Mouse (Mus musculus) skeletal muscle tissue, adult 2 months (tissue): Measurements from ENCODE around the gene Orai3.

Experiments used
- DNase-seq: peaks from one replicate; pipeline ENCODE4 v3.0.0-alpha.2; 2012; ENCODE audit warnings: low read depth, low spot score

The Orai3 gene

DNA sequence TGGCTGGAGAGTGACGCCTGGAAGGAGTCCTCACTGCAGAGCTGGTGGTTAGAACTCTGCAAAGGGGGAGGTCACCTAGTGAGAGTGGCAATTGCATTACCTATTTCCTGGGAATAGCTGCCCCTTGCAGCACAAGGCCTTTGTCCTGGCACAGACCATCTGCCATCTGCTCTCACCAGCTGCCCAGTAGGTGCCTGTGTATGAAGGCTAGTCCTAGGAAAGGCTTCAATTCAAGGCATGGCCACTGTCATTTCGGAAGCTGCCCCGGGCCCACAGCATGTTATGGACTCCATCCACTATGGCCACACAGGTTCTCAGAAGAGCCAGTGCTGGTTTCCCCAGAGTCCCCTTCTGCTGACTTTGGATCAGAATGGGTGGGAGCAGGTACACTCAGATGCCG is 29.0 kb downstream of the Orai3 start:
- no peak for DNase-seq

DNA sequence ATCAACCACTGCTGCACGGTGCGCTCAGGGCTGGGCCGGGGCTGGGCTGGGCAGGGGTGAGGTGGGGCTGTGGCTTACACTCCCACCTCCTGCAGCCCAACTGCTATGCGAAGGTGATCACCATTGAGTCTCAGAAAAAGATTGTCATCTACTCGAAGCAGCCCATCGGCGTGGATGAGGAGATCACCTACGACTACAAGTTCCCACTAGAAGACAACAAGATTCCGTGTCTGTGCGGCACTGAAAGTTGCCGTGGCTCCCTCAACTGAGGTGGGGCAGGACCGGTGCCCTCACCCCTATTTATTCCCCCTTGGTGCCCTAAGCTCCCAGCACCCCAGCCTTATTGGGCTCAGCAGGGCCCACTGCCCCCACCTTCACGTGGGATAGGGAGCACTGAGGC is 29.6 kb downstream of the Orai3 start:
- DNase-seq, result no peak

DNA sequence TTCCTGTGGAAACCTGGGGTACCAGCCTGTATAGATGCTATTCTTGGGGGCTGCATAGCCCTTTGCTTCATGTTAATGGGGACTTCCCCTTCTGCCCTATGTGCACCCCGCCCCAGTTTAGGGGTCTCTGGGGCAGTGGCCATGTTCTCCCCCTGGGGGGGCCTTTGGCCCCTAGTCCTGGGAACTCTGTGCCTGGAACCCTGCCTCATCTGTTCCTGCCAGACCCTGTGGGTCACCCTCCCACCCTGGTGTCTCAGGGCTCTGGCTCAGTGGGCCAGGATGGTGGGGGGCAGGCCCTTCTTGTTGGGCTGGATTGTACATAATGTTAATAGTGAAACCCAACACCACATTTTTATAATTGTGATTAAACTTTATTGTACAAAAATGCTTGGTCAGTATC is 30.1 kb downstream of the Orai3 start:
- DNase-seq, result no peak

DNA sequence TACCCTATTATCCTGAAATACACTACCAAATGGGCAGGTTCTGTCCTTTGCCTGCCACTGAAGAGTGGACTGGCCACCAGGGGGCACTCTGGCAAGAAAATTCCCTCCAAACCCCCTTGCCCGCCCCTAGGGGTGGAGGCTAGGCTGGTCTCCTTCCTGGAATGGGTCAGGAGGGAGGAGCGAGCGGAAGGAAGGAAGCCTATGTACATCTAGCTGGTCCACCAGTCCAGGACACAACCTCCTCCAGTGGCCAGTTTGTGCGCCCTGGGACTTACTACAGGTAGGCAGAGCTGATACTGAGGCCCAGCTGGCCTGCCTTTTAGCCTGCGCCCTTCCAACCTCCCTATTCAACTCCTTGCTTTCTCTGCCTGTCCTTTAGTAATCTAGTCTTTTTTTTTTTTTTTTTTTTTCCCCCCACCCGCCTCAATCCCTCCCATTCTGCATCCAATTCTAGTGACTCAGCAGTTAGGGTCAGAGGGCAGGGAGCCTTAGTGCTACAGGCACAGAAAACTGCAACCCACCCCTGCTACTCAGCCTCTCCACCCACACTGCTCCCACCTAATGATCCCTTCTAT is 30.9 kb downstream of the Orai3 start, which contains the start of gene Hsd3b7:
TSS of gene Hsd3b7 (plus strand) at position 170 of the 575 bp plus-strand sequence.
- peak; percentile 90 for DNase-seq

DNA sequence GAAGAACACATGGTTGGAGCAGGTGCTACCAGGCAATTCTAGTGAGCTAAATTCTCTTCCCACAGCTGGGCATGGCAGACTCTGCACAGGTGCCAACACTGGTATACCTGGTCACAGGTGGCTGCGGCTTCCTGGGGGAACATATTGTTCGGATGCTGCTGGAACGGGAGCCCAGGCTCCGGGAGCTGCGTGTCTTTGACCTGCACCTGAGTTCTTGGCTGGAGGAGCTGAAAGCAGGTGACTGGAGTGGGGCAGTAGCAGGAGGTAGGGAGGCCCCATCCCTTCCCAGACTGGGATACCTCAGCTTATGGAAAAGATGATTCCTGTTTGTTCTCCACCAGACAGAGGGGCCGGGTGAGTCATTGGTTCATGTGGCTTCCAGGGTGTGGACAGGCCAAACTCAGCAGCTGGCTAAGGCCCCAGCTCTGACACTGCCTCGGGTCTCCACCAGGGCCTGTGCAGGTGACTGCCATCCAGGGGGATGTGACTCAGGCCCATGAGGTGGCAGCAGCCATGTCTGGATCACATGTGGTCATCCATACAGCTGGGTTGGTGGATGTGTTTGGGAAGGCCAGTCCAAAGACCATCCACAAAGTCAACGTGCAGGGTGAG is 31.5 kb downstream of the Orai3 start:
- peak; percentile 43 for DNase-seq

DNA sequence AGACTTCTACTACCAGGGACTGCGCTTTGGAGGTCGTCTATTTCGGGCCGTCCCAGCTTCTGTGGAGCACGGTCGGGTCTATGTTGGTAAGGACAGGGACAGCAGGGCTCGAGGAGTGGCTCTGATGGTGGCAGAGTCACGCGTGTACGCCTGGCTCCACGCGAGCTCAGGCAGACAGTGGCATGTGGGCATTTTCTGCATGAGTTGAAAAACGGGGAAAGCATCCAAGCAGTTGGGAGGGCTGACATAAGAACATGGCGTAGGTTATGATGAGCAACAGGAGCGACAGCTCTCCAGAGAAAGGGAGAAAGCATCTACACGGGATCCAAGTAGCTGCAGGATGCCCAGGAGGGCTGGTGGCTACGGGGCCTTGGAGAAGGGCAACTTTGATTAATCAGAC is 32.7 kb downstream of the Orai3 start:
- DNase-seq, result no peak

DNA sequence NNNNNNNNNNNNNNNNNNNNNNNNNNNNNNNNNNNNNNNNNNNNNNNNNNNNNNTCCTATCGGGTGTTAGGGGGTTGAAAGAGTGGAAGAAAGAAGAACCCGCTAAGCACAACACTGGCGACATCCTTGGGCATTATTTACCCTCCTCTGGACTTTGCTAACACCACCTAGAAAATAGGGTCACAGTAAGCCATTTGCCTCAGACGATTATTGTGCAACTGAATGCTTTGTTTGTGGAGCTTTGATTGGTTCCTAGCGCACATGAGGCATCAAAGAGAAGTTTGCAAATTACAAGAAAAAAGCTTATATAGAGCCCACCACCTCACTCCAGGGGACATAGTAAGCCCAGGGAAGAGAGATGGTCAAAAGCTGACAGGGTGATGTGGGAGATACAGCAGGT is 39.2 kb downstream of the Orai3 start:
- no peak for DNase-seq

DNA sequence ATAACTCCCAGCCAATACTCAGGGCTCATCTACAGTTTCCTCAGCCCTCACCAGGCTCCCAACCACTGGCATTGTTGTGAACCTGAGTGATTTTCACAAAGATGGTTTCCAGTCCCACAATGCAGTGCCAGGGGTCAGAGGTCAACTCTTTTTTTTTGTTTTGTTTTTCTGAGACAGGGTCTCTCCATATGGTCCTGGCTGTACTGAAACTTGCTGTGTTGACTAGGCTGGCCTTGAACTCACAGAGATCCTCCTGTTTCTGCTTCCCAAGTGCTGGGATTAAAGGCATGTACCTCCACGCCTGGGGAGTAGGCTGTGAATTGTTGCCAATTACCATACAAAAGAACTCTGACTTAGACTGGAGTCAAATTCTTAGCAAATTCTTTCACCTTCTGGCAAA is 40.2 kb downstream of the Orai3 start:
- no peak for DNase-seq

DNA sequence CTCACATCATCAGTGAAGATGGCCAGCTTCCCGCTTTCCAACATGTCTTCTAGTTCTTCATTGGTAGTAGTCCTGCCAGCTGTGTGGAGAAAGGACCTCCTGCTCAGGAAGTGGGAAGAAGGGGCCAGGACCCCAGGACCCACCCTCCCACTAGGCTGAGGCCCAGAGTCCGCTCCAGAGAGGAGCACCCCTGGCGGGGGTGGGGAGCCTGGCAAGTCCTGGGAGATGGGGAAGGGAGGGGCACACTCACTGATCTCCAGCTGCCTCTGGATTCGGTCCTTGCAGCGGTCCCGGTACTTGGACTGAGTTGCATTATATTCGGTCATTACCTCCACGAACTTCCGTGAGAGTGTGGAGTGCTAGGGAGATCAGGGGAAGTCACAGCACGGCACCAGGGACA is 41.0 kb downstream of the Orai3 start:
- DNase-seq, result no peak

DNA sequence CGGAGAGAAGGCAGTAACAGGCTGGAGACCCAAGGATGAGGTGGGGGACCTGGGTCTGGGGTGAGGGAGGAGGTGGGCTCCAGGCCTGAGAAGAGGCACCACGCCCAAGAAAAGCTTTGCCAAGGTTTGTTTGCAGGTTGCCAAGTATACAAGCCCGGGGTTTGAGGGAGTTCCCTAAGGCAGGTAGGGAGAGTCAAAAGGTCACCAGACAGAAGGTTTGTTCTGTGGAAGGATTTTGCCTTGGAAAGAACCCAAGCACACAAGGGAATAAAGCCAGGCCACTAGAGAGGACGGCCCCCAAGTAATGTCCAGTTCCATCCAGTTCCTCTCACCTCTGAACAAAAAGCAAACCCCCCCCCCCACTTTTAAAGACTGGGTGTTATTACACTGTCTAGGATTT is 41.6 kb downstream of the Orai3 start:
- no peak for DNase-seq

DNA sequence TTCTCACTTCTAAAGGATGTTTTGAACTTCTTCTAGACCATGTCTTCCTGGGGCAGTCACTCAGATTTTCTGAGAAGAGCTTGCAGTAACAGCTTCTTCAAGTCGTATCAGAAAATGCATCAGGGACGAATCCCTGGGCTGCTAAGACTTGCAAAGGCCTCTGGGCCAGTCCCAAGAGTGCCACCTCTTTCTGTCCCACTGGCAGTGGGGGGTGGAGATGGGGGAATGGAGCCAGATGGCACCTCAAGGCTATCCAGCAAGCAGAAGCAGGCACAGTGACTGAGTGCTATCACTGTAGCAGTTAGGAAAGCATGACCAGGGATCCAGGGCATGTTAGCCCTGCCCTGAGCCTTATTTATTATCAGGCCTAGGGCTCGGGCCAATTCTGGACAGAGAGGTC is 42.7 kb downstream of the Orai3 start:
- no peak for DNase-seq

DNA sequence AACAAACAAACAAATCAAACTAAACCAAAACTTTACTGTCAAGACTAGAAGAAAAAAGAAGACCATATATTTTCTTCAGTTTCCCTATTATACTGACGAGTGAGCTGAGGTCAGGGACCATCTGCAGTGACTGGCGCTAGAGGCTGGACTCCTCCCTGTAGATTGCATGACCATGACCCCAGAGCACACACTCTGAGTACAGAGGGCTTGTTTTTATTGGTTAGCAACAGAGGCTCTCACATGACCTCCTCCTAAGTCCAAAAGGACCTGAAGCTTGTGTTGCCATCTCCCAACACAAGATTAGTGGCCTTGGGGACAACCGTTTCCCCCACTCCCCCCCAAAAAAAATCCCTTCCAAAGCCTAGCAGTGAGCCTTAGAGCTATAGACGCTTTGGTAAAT is 44.2 kb downstream of the Orai3 start:
- peak; percentile 73 for DNase-seq

DNA sequence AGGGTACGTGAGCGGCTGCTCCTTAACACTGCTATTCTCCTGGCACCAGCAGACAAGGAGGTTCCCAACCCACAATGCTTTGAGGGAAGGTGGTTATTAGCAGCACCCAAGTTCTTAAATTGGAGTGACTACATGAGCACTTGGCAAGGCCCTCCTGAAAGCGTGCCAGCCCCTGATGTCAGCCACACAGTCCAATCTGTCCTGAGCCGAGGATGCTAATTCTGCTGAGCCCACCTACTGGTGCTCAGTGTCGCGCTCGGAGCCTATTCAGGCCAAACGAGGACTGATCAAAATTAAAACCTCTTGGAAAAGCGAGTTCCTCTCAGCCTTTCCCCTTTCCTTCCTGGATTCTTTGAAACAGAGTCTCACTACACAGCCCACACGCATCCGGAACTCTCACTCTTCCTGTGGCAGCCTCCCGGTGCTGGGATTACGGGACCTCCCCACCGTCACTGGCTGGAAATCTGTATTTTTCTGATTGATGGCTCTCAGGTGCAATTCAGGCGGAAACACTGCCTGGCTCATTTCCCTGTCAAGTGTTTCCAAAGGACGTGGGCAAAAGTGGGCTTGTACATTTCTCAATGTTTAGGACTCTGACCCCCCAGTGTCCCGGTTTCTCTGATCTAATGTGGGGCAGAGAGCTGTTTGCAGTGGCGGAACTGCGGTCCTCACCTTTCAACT is 44.8 kb downstream of the Orai3 start:
- peak; percentile 90 for DNase-seq

DNA sequence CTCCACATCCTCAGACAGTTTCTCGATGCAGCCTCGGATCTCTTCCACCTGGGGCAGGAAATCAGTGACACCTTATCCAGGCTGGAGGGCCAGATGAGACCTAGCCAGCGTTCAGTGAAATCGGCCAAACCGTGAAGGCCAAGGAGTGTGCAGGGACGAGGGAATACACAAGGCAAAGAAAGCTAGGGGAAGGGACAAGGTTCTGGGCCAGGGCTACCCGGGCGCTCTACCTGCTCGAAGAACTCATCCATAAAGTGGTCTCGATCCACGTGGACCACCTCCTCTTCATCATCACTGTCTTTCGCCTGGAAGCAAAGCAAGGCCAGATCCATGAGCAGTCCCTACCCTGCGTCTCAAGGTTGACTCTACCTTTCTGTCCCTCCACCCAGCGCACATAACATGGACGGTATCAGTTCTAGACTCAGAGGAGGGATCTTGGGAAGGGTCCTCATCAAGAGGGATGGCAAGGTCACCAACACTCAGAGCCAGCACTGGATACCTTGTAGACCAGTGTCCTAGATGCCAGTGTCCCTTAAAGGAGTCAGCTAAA is 45.6 kb downstream of the Orai3 start:
- no peak for DNase-seq

DNA sequence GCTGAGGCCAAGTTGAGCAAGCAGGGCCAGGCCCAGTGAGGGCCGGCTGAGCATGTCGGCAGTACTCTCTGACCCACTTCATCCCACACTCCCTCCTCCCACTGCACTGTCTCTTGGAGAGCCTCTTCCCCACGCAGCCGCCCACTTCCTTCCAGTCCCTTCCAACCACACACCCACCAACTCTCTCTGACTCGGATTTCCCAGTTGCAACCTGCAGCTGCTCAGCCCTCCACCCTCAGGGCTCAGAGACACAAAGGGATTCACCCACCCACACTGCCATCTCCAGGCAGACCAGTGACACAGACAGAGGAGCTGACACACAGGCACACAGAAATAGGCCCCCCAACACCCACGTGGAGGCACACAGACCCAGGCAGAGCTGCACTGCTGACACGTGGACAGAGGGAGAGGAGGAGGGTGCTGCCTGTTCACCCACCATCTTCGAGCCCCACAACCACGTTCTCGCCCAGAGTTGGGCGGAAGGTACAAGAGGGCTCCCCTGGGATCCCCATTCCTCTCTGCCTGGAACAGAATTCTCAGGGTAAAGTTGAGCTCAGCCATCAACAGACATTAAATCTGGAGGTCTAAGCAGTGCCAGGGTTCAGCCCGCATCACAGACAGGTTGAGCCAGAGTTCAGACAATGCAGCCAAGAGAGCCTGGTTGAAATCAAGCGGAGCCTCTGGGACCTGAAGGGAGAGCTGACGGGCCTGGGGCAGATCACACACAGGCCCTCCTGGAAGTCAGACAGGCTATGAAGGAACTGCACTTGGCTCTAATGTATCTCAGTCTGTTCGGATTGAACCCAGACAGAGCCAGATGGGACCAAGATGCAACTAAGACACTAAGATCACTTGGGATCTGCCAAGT is 46.6 kb downstream of the Orai3 start:
- peak; percentile 79 for DNase-seq

DNA sequence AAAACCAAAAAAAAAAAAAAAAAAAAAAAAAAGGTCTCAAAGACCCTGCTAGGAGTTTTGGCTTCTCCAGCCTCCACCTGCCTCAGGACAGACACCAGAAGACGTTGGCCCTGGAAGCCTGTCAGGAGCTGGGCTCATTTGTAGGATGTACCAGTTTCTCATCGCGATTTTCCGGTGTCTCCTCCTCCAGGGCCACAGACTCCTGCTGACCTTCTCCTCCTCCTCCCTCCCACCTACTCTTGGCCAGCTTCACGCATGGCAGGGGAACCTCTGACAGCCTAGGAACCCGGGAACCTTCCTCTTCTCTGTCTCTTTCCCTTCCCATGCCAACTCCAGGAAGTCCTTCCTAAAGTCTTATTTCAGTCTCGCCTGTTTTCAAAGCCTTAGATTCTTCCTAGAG is 47.4 kb downstream of the Orai3 start:
- no peak for DNase-seq

DNA sequence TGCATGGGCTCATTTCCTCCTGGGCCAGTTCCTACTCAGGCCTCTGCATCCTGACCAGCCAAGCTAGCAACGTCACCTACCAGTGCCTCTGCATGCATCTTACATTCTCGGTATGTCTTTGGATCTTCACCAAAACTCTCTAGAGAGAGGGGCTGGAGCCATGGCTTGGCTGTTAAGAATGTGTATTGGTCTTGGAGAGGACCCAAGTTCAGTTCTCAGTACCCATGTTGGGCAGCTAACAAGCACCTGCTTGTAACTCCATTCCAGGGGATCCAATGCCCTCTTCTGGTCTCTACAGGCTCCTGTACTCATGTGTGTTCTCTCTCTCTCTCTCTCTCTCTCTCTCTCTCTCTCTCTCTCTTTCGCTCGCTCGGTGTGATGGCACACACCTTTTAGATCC is 48.2 kb downstream of the Orai3 start:
- DNase-seq, result no peak

DNA sequence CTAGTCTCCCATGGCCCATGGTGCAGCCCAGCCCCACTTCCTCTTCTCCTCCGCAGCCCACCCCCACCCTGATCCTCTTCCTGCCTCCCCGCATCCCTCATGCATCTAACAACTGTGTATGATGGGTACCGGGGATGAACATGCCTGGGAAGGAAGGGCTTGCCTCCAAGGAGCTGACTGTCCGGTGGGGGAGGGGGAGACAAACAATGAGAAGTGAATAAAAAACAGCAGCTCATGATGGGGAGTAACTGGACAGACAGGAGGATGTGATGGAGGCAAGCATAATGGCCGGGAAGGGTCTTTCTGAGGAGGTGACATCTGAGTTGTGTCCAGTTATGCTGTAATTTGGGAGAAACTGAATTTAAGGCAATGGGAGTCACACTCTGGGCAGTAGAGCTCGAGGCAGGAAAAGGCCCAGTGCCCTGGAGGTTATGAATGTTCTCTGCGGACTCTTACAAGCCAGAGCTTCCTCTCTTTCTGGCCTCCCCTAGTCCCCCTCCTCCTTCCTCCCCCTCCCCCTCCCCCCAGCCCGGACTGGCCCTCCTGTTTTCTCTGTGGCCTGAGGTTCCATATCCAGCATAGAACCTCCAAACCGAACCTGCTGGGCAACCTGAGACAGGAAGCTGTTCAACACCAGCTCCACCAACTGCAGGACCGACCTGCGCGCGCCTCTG is 51.4 kb downstream of the Orai3 start:
- DNase-seq, result no peak

DNA sequence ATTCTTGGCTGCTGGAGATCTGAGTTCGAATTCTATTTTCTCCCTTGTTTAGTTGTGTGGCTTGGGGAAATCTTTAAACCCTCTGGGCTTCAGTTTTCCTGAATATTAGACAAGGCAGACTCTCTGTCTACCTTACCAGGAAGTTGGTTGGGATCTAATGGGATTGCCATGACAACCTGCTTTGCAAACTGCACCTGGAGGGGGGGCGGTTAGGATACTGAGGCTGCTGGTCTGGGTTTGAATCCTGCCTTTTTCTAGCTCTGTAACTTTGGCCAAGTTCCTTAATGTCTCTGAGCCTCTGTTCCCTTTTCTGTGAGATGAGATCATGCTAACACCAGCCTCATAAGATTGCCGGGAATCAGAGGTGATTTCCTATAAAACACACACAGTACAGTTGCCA is 52.9 kb downstream of the Orai3 start:
- DNase-seq, result no peak

DNA sequence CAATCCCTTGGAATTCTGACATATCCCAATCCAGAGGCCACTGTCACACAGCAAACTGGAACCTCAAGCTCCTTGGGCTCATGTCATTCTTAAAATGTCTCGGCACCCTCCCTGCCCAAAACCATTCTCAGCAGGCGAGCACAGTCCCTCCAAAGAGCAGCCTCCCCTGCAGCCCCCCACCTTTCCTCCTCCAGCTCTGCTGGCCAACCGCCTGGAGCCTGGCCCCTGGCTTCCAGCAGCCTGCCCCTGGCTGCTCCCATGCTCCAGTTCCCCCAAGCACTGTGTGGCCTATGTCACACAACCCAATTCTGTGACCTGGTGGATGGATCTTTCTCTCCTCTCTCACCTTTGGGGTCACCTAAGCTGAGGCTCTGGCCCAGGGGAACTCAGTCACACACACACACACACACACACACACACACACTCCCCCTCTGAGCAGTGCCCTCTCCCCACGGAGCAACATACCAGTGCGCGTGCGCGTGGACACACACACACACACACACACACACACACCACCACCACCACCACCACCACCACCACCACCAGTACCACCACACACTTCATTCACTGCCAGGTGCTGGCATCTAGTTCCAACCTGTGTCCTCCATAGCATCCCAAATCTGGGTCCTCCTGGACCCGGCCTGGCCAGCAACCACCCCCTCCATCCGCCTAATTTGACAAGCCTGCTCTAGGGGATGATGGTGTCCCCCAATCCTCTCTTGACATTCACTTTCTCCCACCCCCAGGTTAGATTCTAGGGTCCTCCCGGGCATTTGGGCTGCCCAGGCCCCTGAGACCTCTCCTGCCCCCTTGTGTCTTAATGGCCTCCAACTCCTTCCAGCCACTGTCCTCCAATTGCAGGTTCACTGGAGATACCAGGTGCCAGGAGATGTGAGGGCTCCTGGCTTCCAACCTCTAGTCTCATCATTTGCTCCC is 53.9 kb downstream of the Orai3 start:
- no peak for DNase-seq
